Mouse (Mus musculus): ENCODE data around the gene Spon1.

DNA sequence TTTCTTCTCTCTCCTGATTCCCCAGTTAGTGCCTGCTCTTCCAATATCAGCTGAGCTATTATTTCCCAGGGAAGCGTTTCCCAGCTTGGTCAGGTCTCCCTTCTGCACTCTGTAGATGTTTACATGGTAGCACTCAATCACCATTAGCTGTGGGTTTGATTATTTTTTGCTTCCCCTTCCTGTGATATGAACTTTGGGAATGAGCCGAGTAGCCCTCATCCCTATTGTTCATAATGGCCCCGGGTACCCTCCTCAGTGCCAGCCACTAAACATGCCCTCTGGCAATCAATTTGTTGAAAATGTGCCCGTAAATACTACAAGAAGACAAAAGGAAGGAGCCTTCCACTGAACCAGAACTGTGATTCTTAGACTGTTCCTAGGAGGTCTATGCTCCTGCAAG is 111.7 kb downstream of the Spon1 start:
- TF ChIP-seq CTCF (IDR thresholded peaks at IDR 0.05; ENCODE audit: extremely low read depth, insufficient read depth, insufficient read length, insufficient replicate concordance) (no peak), POLR2A (IDR thresholded peaks at IDR 0.05; ENCODE audit: low read depth, low read length) (no peak)
